Mouse (Mus musculus): ENCODE results near the gene Aptx.

Gene Aptx

DNA sequence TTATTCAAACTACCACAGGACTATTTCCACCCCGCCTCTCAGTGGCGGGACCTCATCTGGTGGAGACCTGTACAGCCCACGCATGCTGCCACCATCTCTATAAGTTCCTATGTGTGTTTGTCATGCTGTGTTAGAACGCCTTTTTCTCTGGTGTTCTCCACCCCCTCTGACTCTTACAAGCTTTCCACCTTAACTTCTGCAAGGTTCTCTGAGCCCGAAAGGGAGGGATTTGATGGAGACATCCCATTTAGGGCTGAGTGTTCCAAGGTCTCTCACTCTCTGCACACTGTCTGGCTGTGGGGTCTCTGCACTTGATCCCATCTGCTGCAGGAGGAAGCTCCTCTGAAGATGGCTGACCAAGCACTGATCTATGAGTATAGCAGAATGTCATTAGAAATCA lies 29.5 kb downstream of the Aptx start:
- no peak for DNase-seq (ENCODE audit: low read depth, low spot score)

DNA sequence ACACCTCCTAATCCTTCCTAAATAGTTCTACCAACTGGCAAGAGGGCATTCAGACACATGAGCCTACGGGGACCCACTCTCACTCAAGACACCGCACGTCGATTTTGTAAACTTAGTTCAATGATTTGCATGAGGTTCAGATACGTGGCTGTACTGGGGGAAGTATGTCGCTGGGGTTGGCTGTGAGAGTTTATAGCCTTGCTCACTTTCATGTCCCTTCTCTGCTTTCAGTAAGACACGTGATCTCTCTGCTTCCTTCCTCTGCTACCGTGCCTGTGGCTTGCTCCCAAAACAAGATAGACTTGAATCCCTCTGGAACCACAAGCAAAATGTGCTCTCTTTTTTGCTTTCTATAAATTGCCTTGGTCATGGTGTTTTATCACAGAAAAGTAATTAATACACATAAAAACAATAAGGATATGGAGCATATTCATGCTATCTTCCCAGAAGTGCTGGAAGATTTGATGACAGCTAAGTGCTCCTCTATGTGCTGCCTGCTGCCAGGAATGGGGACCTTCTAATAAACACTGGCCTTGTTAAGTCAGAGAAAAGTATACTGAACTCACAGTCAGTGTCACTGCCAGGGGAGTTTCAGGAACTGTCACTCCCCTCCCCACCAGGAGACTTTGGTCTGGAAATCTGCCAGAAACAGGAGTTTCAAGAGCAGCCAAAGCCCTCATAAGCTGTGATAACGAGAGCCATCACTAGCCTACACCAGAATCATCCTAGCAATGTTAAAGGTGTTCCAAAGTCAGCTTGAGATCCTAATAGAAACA lies 36.6 kb downstream of the Aptx start:
- no peak for DNase-seq (ENCODE audit: low read depth, low spot score)

DNA sequence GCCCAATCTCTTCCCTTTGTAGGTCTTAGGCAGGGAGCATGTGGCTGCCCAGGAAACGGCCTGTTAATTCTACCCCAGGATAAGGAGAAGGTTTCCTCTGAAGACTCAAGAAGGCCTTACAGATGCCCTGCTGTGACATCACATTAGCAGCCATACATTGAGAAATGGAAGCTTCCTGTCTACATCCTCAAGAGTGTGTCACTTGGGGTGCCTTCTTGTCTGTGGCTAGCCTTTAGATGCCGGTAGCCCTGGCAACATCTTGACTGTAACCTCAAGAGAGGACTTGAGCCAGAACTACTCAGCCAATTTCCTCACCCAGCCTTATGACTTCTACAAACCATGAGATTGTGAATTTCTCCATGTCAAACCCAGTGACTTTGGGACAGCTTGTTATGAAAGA lies 51.9 kb downstream of the Aptx start:
- DNase-seq (ENCODE audit: low read depth, low spot score), result no peak

DNA sequence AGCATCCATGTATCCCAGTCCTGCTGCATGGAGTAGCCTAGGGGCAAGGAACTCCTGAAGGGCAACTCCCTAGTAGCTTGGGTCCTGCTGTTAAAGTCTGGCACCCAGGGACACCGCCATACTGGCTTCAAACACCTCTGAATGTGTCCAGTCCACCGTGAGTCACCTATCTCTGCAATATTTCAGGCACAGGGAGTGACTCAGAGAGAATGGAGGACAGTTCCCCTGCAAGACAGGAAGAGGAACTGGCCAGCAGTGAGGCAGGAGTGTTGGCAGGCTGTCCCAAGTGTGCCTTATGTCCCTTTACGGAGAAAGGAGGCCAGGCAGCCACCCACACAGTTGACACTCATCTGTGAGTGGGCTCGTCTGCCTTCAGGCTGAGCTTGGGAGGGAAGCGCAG lies 53.9 kb downstream of the Aptx start:
- peak; percentile 8 for DNase-seq (ENCODE audit: low read depth, low spot score)

DNA sequence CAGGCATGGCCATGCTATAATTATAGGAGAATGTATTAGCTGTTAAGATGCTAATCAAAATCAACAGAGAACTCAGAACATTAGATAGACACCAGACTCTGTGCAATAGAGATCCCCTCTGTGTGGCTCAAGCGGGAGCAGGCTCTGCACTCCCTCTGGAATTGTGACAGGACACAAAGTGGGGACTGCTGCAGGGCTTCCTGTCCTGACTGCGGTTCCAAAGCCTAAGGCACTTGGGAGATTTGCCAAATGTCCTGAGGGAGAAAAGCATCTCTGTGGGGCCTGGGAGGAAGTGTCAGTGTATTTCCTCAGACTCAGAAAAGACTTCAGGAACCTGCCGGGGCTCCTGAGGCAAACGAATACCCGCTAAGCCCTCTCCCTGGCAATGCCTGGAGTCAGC lies 59.4 kb downstream of the Aptx start:
- DNase-seq (ENCODE audit: low read depth, low spot score), result no peak

DNA sequence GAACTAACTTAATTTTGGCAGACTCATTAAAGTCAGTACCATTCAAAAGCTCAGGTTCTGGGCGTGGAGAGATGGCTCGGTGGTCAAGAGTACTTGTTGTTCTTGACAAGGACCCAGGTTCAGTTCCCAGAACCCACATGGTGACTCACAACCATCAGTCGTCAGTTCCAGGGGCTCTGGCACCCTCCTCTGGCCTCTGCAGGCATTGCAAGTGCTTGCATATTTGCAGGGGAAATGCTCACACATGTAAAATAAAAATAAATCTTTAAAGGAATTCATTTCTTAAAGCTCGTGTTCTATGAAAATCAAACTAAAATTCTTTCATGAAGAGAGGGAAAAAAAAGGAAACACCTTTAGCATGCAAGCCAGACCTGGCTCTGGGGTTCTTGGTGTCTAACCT lies 62.0 kb downstream of the Aptx start:
- no peak for DNase-seq (ENCODE audit: low read depth, low spot score)

Data from telencephalon, adult 2 months (tissue).